Mouse (Mus musculus) large intestine, adult 2 months (tissue): ENCODE results near the gene Olfr714. TPM values are rescaled to one million over a fixed set of nuclear protein-coding genes. Genes with fewer than 3 reads are reported as not detected.
A peak's percentile ranks its signal among the peaks of the same experiment; 100 is the strongest.
"Not testable (repeated sequence)": the region's sequence is repeated elsewhere in the genome, so short reads cannot be mapped to it uniquely, and the experiment has no call there.

Source experiments
- DNase-seq: peaks from one replicate; pipeline ENCODE4 v3.0.0-alpha.2; 2012; ENCODE audit warnings: low read depth, low spot score
- WGBS: fragments of 180-500 bp; shearing (Covaris S2); methylation state at CpG from one replicate; pipeline ENCODE4 v1.1.7; 2018; 5-methylcytosine and 5-hydroxymethylcytosine counted together
- polyA plus RNA-seq: library from polyadenylated mRNA; depleted of rRNA; stranded (reverse); fragments of >200 nt; gene quantifications from 2 replicates; pipeline ENCODE4 v1.2.3, GENCODE M21; 2012; rRNA removed

Olfr714 gene
- not detected in 2 replicates for polyA plus RNA-seq

GRCm38 (mm10) chr7:107070681-107071080 is at the start of gene Olfr714:
Gene Olfr714 (plus strand): TSS chr7:107070981.
- 89% methylated on average over 2 of the region's 2 CpGs for WGBS
- DNase-seq = no peak

GRCm38 (mm10) chr7:107030874-107031273 is 39.9 kb upstream of the Olfr714 start, which contains the start of gene Olfr713:
Gene Olfr713 (plus strand): TSS chr7:107031174.
- 93% methylated on average over 1 of the region's 1 CpGs for WGBS
- DNase-seq = no peak

- WGBS = 18% methylated on average over 2 of the region's 2 CpGs
Observed at GRCm38 (mm10) chr7:107039934-107040563, 30.7 kb upstream of the Olfr714 start.

GRCm38 (mm10) chr7:107043136-107043535 is 27.6 kb upstream of the Olfr714 start:
- 25% methylated on average over 3 of the region's 3 CpGs for WGBS
- DNase-seq = peak; percentile 76

More at GRCm38 (mm10) chr7:107039934-107040563, 30.7 kb upstream of the Olfr714 start:
- no peak for DNase-seq

- no peak for DNase-seq
- 23% methylated on average over 1 of the region's 1 CpGs for WGBS
Observed at GRCm38 (mm10) chr7:107044407-107044806, 26.4 kb upstream of the Olfr714 start.

- 0% methylated on average over 5 of the region's 5 CpGs for WGBS
Observed at GRCm38 (mm10) chr7:107045833-107046232, 24.9 kb upstream of the Olfr714 start.

GRCm38 (mm10) chr7:107047578-107047977 is 23.2 kb upstream of the Olfr714 start:
- DNase-seq = no peak
- WGBS = 39% methylated on average over 3 of the region's 3 CpGs

More at GRCm38 (mm10) chr7:107045833-107046232, 24.9 kb upstream of the Olfr714 start:
- no peak for DNase-seq

GRCm38 (mm10) chr7:107092920-107093319 is 22.1 kb downstream of the Olfr714 start, which contains the start of gene Olfr17:
Gene Olfr17 (plus strand): TSS chr7:107093220.
- WGBS = 33% methylated on average over 1 of the region's 1 CpGs

GRCm38 (mm10) chr7:107110269-107110668 is 39.5 kb downstream of the Olfr714 start, which contains the start of gene Olfr715b:
Gene Olfr715b (minus strand): TSS chr7:107110369.
- DNase-seq = not testable (repeated sequence)
- 66% methylated on average over 2 of the region's 2 CpGs for WGBS

More at GRCm38 (mm10) chr7:107092920-107093319, 22.1 kb downstream of the Olfr714 start, which contains the start of gene Olfr17:
- no peak for DNase-seq

Other genes with a start within 250 kb of the Olfr714 start
- not detected in 2 replicates for gene Olfr702, start 237.1 kb upstream of the Olfr714 start, polyA plus RNA-seq
- not detected in 2 replicates for gene Olfr703, start 227.6 kb upstream of the Olfr714 start, polyA plus RNA-seq
- gene Olfr704, start 207.8 kb upstream of the Olfr714 start, polyA plus RNA-seq = not detected in 2 replicates
- gene Olfr705, start 194.1 kb upstream of the Olfr714 start, polyA plus RNA-seq = not detected in 2 replicates
- not detected in 2 replicates for gene Olfr706, start 182.8 kb upstream of the Olfr714 start, polyA plus RNA-seq
- gene Olfr707, start 169.7 kb upstream of the Olfr714 start, polyA plus RNA-seq = not detected in 2 replicates
- gene Olfr1532-ps1, start 163.0 kb upstream of the Olfr714 start, polyA plus RNA-seq = 0.45 and 0.59 TPM in 2 replicates
- gene Olfr709-ps1, start 138.8 kb upstream of the Olfr714 start, polyA plus RNA-seq = not detected in 2 replicates
- not detected in 2 replicates for gene Olfr710, start 122.7 kb upstream of the Olfr714 start, polyA plus RNA-seq
- gene Olfr6, start 107.0 kb upstream of the Olfr714 start, polyA plus RNA-seq = not detected in 2 replicates
- not detected in 2 replicates for gene Olfr711, start 95.5 kb upstream of the Olfr714 start, polyA plus RNA-seq
- gene Olfr2, start 64.9 kb upstream of the Olfr714 start, polyA plus RNA-seq = not detected in 2 replicates
- gene Olfr713, start 39.8 kb upstream of the Olfr714 start, polyA plus RNA-seq = 0.05 and 0.11 TPM in 2 replicates
- gene Olfr17, start 22.2 kb downstream of the Olfr714 start, polyA plus RNA-seq = not detected in 2 replicates
- not detected in 2 replicates for gene Olfr715b, start 39.4 kb downstream of the Olfr714 start, polyA plus RNA-seq
- not detected in 2 replicates for gene Olfr715, start 60.1 kb downstream of the Olfr714 start, polyA plus RNA-seq
- gene Olfr716, start 67.3 kb downstream of the Olfr714 start, polyA plus RNA-seq = not detected in 2 replicates
- not detected in 2 replicates for gene Nlrp14, start 96.0 kb downstream of the Olfr714 start, polyA plus RNA-seq
- not detected in 2 replicates for gene Rbmxl2, start 138.5 kb downstream of the Olfr714 start, polyA plus RNA-seq